Mouse (Mus musculus): Measurements from ENCODE around the gene Os9.

The Os9 gene

GRCm38 (mm10) chr10:127118470-127118869 is 2.5 kb downstream of the Os9 start:
- DNase-seq (ENCODE audit: low spot score in 2 of 2), result no peak

DNA sequence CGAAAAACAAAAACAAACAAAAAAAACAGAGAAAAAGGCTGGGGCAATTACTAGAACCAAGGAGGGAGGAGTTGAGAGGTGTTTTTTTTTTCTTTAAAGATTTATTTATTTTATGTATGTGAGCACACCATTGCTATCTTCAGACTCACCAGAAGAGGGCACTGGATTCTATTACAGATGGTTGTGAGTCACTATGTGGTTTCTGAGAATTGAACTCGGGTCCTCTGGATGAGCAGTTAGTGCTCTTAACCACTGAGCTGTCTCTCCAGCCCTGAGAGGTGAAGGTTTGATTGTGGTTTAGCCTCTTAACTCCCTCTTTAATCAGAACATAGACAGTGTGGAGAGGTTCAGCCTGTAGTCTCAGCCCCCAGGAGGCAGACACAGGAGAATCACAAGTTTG is 5.9 kb downstream of the Os9 start:
- DNase-seq (ENCODE audit: low spot score in 2 of 2), result no peak

GRCm38 (mm10) chr10:127114408-127114807 is 6.5 kb downstream of the Os9 start:
- DNase-seq (ENCODE audit: low spot score in 2 of 2), result no peak

DNA sequence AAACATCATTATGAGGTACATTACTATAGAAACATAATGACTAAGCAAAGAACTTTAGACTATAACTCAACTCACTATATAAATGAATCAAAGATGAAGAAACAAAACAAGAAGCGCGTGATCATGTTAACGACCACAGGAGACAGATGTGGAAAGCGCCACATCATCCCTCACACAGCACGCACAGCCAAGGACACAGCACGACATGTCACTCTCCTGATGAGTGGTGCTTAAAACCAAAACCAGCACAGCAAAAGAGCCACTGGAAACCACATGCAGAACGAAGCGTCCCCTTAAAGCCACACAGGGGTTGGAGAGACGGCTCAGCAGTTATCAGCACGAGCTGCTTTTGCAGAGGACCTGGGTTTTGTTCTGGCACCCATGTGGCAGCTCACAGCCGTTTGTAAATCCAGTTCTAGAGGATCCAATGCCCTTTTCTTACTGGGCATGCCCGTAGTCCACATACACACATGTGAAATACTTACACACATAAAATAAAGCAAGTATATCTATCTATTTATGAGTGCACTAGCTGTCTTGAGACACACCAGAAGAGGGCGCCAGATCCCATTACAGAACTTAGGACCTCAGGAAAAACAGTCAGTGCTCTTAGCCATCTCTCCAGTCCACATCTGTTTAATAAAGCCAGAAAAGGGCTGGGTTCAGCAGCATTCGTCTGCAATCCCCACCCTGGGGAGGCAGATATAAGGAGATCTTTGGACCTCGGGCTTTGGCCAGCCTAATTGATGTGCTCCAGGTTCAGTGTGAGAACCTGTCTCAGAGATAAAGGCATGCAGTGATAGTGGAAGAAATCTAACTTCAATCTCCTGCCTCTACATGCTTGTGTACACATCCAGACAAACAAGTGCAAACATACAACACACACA is 9.7 kb downstream of the Os9 start:
- no peak for DNase-seq (ENCODE audit: low spot score in 2 of 2)

GRCm38 (mm10) chr10:127108262-127108583 is 12.7 kb downstream of the Os9 start:
- no peak for DNase-seq (ENCODE audit: low spot score in 2 of 2)

DNA sequence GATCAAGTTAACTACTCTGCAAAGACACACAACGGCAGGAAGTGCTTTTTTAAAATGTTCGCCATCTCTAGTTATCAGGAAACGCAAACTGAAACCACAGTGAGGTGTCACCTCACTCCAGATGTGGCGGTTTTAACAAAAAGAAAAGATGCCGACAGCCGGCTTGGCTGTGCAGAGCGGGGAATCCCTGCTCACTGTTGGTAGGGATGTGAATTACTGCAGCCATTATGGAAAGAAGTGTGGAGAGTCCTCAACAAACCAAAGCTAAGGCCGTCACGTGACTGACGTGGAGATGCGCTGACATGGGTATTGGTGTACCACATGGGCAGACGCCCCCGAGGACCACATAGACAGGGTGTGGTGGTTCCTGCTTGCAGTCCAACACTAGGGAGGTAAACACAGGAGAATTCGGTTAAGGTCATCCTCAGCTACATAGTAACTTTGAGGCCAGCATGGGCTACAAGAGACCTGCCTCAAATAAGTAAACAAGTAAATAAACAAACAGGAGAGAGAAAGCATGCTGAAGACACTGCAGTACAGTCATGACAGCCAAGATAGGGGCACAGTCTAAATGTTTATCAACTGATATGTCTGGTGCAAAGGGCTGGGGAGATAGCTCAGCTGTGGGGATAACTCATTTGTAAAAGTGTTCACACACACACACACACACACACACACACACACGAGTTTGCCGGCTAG is 13.2 kb downstream of the Os9 start:
- no peak for DNase-seq (ENCODE audit: low spot score in 2 of 2)

DNA sequence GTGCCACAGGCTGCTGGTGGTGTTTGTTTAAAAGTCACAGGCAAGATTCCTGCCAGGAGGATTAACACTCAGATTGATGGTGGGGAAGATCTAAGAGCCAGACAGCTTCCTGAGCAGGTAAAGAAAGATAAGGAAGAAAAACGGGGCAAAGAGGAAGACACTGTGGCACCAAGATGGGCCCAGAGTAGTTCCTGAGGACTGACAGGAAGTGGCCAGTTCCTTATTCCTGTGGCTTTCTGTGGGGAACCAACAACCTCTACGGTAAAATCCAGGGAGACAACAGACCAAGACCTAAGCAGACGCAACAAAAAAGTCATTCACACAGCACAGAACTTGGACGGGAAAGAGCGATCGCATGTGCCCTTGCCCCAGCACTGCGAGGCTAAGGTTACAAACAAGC is 17.3 kb downstream of the Os9 start:
- no peak for DNase-seq (ENCODE audit: low spot score in 2 of 2)

GRCm38 (mm10) chr10:127101151-127101550 is 19.8 kb downstream of the Os9 start:
- DNase-seq (ENCODE audit: low spot score in 2 of 2), result no peak

DNA sequence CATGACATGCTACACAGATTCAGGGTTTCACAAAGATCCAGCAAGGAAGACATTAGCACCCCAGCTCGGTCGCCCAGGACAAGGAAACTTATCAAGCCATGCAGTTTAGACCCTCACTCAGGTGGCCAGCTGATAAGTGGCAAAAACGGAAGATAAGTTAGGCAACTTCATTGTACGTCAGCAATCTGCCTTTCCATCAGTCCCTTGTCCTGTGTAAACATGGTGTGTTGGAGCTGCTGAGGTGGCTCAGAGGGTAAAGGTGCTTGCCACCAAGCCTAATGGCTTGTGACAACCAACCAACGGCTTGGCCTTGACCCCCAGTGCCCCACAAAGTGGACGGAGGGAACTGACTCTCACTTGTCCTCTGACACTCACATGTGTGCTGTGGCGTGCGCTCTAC is 20.5 kb downstream of the Os9 start:
- no peak for DNase-seq (ENCODE audit: low spot score in 2 of 2)

DNA sequence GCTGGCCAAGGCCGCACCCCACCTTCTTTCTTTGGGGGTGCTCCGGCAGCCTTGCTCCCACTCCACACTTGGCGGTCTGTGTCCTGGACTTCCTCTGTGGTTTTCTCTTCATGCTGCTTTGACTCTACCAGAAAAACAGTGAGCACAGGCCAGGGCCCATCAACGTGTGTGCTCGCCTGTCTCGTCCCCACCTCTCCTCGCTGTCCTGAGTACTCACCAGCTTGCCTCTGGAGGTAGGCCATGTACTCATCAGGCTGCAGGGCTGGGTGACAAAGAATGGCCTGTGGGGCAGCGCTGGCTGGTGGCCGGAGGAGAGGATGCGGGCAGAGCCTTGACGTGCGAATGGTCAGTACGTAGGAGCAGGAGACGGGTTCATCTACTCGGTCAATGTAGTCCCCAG is 21.1 kb downstream of the Os9 start:
- no peak for DNase-seq (ENCODE audit: low spot score in 2 of 2)

- DNase-seq (ENCODE audit: low spot score in 2 of 2), result no peak
Observed at GRCm38 (mm10) chr10:127099191-127099590, 21.7 kb downstream of the Os9 start.

- no peak for DNase-seq (ENCODE audit: low spot score in 2 of 2)
Observed at GRCm38 (mm10) chr10:127098514-127098913, 22.4 kb downstream of the Os9 start.

- no peak for DNase-seq (ENCODE audit: low spot score in 2 of 2)
Observed at GRCm38 (mm10) chr10:127094382-127094802, 26.5 kb downstream of the Os9 start.

DNA sequence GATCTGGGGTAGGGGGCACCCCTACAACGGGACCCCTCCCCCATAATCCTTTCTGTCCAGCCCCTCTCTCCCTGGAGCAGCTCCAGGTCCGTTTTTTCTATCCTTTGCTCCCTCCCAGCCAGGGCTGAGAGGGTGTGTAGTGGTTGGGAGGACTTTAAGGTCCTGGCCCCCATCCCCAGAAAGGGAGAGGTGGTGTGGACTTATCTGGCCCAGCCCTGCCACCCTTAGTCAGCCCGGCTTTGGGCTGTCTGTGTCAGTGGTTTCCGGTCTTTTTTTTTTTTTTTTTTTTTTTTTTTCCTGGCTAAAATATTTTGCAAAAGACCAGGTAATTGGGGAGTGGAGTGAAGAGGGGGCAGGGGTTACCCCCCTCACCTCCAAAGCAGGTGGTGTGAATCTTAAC is 28.2 kb downstream of the Os9 start:
- DNase-seq (ENCODE audit: low spot score in 2 of 2), result no peak

DNA sequence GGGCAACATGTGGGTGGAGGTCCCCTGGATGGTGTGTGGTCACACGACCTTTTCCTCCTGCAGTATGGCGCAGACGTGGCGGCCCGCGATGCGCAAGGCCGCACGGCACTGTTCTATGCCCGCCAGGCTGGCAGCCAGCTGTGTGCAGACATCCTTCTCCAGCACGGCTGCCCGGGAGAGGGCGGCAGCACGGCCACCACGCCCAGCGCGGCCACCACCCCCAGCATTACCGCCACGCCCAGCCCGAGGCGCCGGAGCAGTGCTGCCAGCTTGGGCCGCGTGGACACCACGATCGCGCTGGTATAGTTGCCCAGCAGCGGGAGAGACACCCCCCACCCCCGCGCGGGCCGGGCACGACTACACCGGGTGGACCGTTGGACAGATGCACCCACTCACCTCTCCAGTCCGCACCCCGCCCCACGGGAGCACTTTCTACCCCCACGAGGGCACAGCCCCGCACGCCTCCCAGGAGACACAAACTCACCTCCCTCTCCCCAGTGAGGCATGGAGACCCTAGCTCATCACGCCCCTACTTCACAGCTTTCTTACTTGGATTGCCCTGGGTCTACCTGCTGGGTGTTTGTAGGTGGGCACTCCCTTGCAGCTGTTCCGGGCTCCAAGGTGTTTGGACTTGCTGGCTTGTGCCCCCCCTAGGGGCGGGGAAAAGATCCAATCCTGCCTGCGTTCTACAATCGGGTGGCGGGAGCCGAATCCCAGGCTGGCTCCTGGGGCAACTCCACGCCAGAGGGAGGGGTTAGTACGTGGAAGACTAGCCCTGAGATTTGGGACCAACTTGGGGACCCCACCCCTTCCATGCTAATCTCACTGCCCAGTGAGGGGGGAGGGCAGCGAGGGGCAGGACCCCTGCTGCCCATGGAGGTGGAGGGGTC is 29.2 kb downstream of the Os9 start:
- no peak for DNase-seq (ENCODE audit: low spot score in 2 of 2)

DNA sequence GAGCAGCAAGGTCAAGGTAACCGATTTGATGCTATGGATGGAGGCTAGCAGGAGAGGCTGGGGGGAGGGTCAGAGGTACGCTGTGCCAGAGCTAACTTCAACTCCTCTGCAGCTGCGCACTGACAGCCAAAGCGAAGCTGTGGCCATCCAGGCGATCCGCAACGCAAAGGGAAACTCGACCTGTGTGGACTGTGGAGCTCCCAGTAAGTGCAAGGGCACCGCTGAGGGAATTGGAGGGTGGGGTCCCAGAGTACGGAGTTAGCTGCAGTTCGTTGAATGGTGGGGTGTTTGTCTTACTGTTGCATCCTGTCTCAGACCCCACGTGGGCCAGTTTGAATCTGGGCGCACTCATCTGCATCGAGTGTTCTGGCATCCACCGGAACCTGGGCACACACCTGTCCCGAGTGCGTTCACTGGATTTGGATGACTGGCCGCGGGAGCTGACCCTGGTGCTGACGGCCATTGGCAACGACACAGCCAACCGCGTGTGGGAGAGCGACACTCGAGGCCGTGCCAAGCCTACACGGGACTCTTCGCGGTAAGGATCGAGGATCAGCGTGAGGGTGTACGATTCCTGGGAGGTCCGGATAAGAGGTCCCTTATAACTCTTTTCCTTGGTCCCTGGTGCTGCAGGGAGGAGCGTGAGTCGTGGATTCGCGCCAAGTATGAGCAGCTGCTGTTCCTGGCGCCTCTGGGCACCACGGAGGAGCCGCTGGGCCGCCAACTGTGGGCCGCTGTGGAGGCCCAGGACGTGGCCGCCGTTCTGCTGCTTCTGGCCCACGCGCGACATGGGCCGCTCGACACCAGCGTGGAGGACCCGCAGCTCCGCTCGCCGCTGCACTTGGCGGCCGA is 30.1 kb downstream of the Os9 start:
- no peak for DNase-seq (ENCODE audit: low spot score in 2 of 2)

DNA sequence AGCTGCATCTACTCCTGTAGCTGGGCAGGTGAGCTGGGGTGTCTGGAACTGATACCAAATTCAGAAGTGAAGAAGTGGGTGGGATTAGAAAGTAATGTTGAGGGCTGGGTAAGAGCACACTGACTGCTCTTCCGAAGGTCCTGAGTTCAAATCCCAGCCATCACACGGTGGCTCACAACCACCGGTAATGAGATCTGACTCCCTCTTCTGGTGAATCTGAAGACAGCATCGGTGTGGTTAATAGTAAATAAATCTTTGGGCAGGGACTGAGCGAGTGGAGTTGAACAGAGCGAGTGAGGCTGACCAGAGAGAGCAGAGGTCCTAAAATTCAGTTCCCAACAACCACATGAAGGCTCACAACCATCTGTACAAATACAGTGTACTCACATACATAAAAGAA is 35.3 kb downstream of the Os9 start:
- DNase-seq (ENCODE audit: low spot score in 2 of 2), result no peak

GRCm38 (mm10) chr10:127085052-127085451 is 35.9 kb downstream of the Os9 start:
- DNase-seq (ENCODE audit: low spot score in 2 of 2), result no peak

DNA sequence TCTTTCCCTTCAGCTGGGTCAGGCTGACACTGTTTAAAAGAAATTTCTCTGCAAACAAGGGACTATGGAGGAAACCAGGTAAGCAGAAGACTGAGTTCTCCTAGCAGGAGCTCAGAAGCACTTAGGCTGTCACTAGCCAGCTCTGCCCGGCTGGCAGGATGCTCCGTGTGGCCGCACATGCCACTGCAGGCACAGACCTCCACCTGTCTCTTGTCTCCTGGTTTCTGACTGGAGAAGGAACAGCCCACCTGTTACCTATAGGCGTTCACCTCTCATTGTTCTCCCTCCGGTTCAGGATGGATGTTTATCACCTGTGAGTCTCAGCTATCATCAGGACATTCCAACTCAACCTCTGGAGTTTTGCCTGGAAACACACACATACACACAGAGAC is 37.0 kb downstream of the Os9 start:
- DNase-seq (ENCODE audit: low spot score in 2 of 2), result no peak

DNA sequence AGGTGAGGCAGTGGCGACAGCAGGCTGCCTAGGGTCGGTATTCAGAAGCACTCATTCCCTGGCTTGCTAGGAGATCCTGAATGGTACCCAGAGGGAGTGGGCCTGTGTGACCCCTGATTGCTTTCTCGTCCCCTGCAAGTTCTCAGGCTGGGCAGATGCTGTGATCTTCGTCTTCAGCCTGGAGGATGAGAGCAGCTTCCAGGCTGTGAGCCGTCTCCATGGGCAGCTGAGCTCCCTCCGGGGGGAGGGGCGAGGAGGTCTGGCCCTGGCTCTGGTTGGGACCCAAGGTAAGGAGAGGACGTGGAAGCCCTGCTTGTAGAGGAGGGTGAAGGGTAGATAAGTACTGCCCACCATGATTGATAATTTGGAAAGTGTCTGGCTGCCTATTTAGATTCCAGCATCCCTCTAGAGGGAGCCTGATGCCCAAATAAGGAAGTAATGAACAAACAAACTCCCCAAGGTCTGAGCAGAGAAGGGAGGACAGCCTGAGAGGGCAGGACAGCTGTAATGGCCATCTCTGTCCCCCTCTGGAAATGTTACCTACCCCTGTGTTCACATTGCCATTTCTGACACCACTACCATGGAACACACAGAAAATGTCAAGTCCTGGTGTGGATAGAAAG is 37.5 kb downstream of the Os9 start:
- DNase-seq (ENCODE audit: low spot score in 2 of 2), result no peak
